Mouse (Mus musculus) embryonic facial prominence, embryonic 11.5 days (tissue): Measurements from ENCODE around the gene Nfib. TPM values are rescaled to one million over a fixed set of nuclear protein-coding genes. Genes with fewer than 3 reads are reported as not detected.
A peak's percentile ranks its signal among the peaks of the same experiment; 100 is the strongest.

Source experiments
- ATAC-seq: fragments of 200-750 bp; cut with Nextera tagmentation; replicated peaks from 2 replicates; pipeline ENCODE4 v1.8.0; 2017; ENCODE audit warnings: low read depth; ENCODE audit not compliant: insufficient number of reproducible peaks, low FRiP score, low TSS enrichment
- DNase-seq: peaks from one replicate; pipeline ENCODE4 v3.0.0-alpha.2; 2015; ENCODE audit warnings: low spot score
- H3K27ac ChIP-seq: fragments of 300-500 bp; sonication (generic); replicated peaks from 2 replicates; pipeline ENCODE4 v1.5.1; 2014; ENCODE audit warnings: mild to moderate bottlenecking, low read depth, low read length, control low read depth
- H3K27me3 ChIP-seq: fragments of 300-500 bp; sonication (generic); 2 replicates; pipeline ENCODE4 v1.6.1; 2014; ENCODE audit warnings: mild to moderate bottlenecking, low read length, moderate library complexity, mixed read lengths; ENCODE audit not compliant: control insufficient read depth, insufficient read depth
- H3K36me3 ChIP-seq: fragments of 300-500 bp; sonication (generic); replicated peaks from 2 replicates; pipeline ENCODE4 v1.6.1; 2014; ENCODE audit warnings: low read depth, mild to moderate bottlenecking, low read length, moderate library complexity, mixed read lengths; ENCODE audit not compliant: control insufficient read depth, insufficient read depth
- H3K4me1 ChIP-seq: fragments of 300-500 bp; sonication (generic); 2 replicates; pipeline ENCODE4 v1.6.1; 2014; ENCODE audit warnings: low read length, mixed read lengths; ENCODE audit not compliant: control insufficient read depth, insufficient read depth
- H3K4me2 ChIP-seq: fragments of 300-500 bp; sonication (generic); 2 replicates; pipeline ENCODE4 v1.6.1; 2014; ENCODE audit warnings: low read depth, mild to moderate bottlenecking, control low read depth, low read length, moderate library complexity
- H3K4me3 ChIP-seq: fragments of 300-500 bp; sonication (generic); 2 replicates; pipeline ENCODE4 v1.5.1; 2014; ENCODE audit warnings: low read depth, low read length, control low read depth
- H3K9ac ChIP-seq: fragments of 300-500 bp; sonication (generic); replicated peaks from 2 replicates; pipeline ENCODE4 v1.6.1; 2014; ENCODE audit warnings: mild to moderate bottlenecking, control low read depth, low read length
- H3K9me3 ChIP-seq: fragments of 300-500 bp; sonication (generic); replicated peaks from 2 replicates; pipeline ENCODE4 v1.6.1; 2016; ENCODE audit warnings: mild to moderate bottlenecking, low read length, inconsistent platforms, mixed read lengths; ENCODE audit not compliant: control insufficient read depth
- WGBS: fragments of 180-500 bp; shearing (Covaris S2); extraction: QIAGEN DNeasy Blood & Tissue Kit; methylation state at CpG from one replicate; pipeline ENCODE4 v1.1.7; 2014; 5-methylcytosine and 5-hydroxymethylcytosine counted together
- polyA plus RNA-seq: library from polyadenylated mRNA; unstranded; fragments of >200 nt; fragmentation: Nextera tagmentation; extraction: Ambion mirVana; gene quantifications from 2 replicates; pipeline ENCODE4 v1.2.1, GENCODE M21; 2014

The Nfib gene
- polyA plus RNA-seq, 1 experiment from 2014 or later: 30.9 TPM

DNA sequence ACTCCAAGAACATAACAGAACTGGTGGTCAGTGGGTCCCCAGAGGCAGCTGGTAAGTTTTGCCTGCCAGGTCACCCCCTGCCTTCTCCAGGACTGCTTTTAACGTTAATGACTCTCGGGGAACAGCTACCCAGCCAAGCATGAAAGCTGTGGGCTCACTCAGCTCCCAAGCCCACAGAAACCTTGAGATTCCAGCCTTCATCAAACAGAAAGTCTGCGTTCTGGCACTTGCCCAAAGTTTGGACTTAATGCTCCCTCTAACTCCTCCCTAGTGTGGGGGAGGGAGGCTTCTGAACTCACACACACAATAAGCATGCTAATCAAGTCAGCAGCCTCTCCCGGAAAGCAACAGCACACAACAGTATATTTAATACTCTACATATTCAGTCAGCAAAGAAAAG is 360.8 kb downstream of the Nfib start:
- peak; percentile 73; the same call in 1 of the 2 replicates for ATAC-seq
- H3K4me1 ChIP-seq: no peaks in the 10 kb centered on the region
- H3K4me3 ChIP-seq: no peak overlapping the region
- no peaks in the 10 kb centered on the region for H3K27me3 ChIP-seq
- WGBS: 17% methylated on average over 4 of the region's 4 CpGs
- 0 out of 2 replicates have a peak overlapping the region, but pooled peaks have one; percentile 20 for H3K27ac ChIP-seq
- no peaks in the 10 kb centered on the region for H3K9me3 ChIP-seq
- H3K4me2 ChIP-seq: no peak overlapping the region; the same call in 1 of the 2 replicates
- peak; percentile 54 for DNase-seq
- H3K36me3 ChIP-seq: no peaks in the 10 kb centered on the region; the same call in 1 of the 2 replicates
- no peak overlapping the region for H3K9ac ChIP-seq

- Histone ChIP-seq H3K4me1 (no peaks in the 10 kb centered on the region), H3K27ac (no peak overlapping the region), H3K36me3 (no peaks in the 10 kb centered on the region; the same call in 1 of the 2 replicates), H3K4me2 (no peak overlapping the region), H3K27me3 (no peaks in the 10 kb centered on the region), H3K4me3 (no peak overlapping the region), H3K9me3 (no peaks in the 10 kb centered on the region), H3K9ac (no peak overlapping the region)
- DNase-seq (no peak), ATAC-seq (no peak)
- WGBS: 70% methylated on average over 6 of the region's 6 CpGs
Measured at GRCm38 (mm10) chr4:82344224-82344623, 361.3 kb downstream of the Nfib start.

DNA sequence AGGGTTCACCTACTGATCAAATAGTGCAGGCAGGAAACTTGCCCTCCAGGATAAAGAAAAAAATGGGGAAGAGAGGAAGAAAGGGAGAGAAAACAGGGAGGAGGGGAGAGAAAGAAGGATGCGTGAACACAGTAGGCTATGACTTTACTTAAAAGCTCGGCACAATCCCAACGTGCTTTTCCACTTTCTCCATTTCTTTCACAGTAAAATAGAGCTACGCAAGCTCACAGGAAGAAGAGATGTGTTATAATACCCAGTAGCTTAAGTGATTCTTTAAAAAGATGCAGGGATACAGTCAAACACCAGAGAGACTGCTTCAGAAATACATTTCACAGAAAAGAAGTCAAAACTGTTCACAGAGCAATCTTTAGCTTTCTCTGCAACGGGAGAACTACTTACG is 366.6 kb downstream of the Nfib start:
- Histone ChIP-seq H3K4me1 (no peaks in the 10 kb centered on the region), H3K4me3 (no peak overlapping the region), H3K27me3 (no peaks in the 10 kb centered on the region), H3K27ac (no peak overlapping the region), H3K4me2 (no peak overlapping the region), H3K36me3 (no peaks in the 10 kb centered on the region), H3K9me3 (no peaks in the 10 kb centered on the region), H3K9ac (no peak overlapping the region)
- DNase-seq (no peak), ATAC-seq (no peak)
- WGBS: 83% methylated on average over 6 of the region's 6 CpGs

GRCm38 (mm10) chr4:82338481-82338880 is 367.1 kb downstream of the Nfib start:
- no peak overlapping the region for H3K4me3 ChIP-seq
- H3K36me3 ChIP-seq: no peaks in the 10 kb centered on the region
- WGBS: 51% methylated on average over 3 of the region's 3 CpGs
- no peaks in the 10 kb centered on the region for H3K4me1 ChIP-seq
- H3K4me2 ChIP-seq: no peak overlapping the region
- no peak overlapping the region for H3K9ac ChIP-seq
- H3K27ac ChIP-seq: no peak overlapping the region
- H3K27me3 ChIP-seq: no peaks in the 10 kb centered on the region
- H3K9me3 ChIP-seq: no peaks in the 10 kb centered on the region
- no peak for DNase-seq
- no peak for ATAC-seq

- ATAC-seq (no peak), DNase-seq (no peak)
- no peak overlapping the region for H3K4me3 ChIP-seq
- no peak overlapping the region for H3K27ac ChIP-seq
- H3K4me2 ChIP-seq: no peak overlapping the region
- no peaks in the 10 kb centered on the region for H3K27me3 ChIP-seq
- H3K9me3 ChIP-seq: no peaks in the 10 kb centered on the region
- no peak overlapping the region for H3K9ac ChIP-seq
- no peaks in the 10 kb centered on the region for H3K4me1 ChIP-seq
- H3K36me3 ChIP-seq: no peaks in the 10 kb centered on the region
- WGBS: 43% methylated on average over 11 of the region's 11 CpGs
Measured at GRCm38 (mm10) chr4:82336951-82337381, 368.6 kb downstream of the Nfib start.

DNA sequence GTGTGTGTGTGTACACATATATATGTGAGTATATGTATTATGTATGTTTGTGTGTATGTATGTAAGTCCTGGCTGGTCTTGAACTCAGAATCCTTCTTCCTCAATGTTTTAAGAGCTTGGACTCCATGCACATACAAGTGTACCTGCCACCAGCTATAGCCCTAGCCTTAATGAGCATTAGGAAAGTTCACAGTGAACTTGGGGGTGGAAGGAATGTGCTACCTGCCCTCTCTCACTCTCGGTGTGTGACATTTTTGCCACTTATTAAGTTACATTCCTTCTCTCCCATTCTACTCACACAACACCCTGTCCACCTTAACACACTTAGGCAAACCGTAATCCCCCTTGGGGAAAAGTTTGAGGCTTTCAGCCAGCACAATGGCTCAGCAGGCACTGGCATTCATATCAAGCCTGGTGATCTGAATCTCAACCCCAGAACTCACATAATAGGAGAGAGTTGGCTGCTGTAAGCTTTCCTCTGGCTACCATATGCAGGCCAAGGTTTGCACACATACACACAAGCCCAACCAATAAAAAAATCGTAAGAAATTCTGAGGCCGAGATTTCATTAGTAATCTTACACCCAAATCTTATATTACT is 370.2 kb downstream of the Nfib start:
- Histone ChIP-seq H3K27me3 (no peaks in the 10 kb centered on the region), H3K4me1 (no peaks in the 10 kb centered on the region), H3K9ac (no peak overlapping the region), H3K4me3 (no peak overlapping the region), H3K4me2 (no peak overlapping the region), H3K9me3 (no peaks in the 10 kb centered on the region), H3K27ac (no peak overlapping the region), H3K36me3 (no peaks in the 10 kb centered on the region; the same call in 1 of the 2 replicates)
- DNase-seq: no peak
- no peak; the same call in 1 of the 2 replicates for ATAC-seq
- 81% methylated on average over 4 of the region's 4 CpGs for WGBS

- Histone ChIP-seq H3K4me1 (no peaks in the 10 kb centered on the region), H3K9ac (no peak overlapping the region), H3K4me2 (no peak overlapping the region), H3K36me3 (no peaks in the 10 kb centered on the region; the same call in 1 of the 2 replicates), H3K27ac (no peak overlapping the region), H3K9me3 (no peaks in the 10 kb centered on the region), H3K27me3 (no peaks in the 10 kb centered on the region), H3K4me3 (no peak overlapping the region)
- no peak for DNase-seq
- 96% methylated on average over 3 of the region's 3 CpGs for WGBS
- ATAC-seq: no peak
Measured at GRCm38 (mm10) chr4:82333413-82333812, 372.1 kb downstream of the Nfib start.

DNA sequence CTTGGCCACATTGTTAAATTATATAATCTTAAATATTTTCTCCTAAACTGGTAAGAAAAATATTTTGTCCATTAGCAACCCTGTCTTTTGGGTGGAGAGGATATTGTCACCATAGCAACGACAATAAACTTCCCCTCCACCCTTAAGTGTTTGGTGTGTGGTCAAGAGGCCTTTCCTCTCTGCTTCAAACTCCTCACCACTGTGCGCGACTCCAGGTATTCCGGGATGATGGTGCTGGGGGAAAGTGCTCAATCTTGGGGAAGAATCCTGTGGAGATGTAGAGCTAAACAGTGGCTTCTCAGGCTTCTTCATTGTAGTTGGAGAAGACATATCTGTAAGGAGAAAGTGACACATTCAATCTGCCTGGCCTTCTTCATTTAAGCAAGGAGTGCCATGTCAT is 375.5 kb downstream of the Nfib start:
- Histone ChIP-seq H3K4me1 (no peaks in the 10 kb centered on the region), H3K27ac (no peak overlapping the region), H3K9me3 (no peaks in the 10 kb centered on the region), H3K9ac (no peak overlapping the region), H3K36me3 (no peaks in the 10 kb centered on the region; the same call in 1 of the 2 replicates), H3K27me3 (no peaks in the 10 kb centered on the region), H3K4me2 (no peak overlapping the region), H3K4me3 (no peak overlapping the region)
- WGBS: 91% methylated on average over 4 of the region's 4 CpGs
- ATAC-seq (no peak), DNase-seq (no peak)
